Mouse (Mus musculus): ENCODE measurements around the gene Frmd4a.
A peak's percentile ranks its signal among the peaks of the same experiment; 100 is the strongest.

Gene Frmd4a

GRCm38 (mm10) chr2:4492485-4493481 lies 475.3 kb downstream of the Frmd4a start:
- DNase-seq (ENCODE audit: low spot score), result peak; percentile 92

DNA sequence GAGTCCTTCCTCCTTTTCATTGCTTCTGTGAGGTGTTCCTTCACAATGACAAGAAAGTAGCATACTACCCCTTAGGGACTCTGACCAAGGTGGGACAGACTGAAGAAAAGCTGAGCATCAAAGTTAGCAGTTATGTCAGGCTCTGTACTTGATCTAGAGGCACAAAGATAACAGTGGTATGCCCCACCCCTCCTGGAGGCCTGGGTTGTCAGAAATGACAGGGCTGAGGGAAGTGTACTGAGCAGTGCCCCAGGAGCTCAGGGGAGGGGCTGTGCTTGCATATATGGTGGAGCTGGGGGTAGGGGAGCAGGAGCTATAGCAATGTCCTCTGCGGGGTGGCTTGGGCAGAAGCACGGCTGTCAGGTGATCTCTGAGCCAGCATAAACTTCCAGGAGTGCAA lies 477.0 kb downstream of the Frmd4a start:
- no peak for DNase-seq (ENCODE audit: low spot score)

GRCm38 (mm10) chr2:4499257-4499656 lies 481.7 kb downstream of the Frmd4a start:
- peak; percentile 84 for DNase-seq (ENCODE audit: low spot score)

DNA sequence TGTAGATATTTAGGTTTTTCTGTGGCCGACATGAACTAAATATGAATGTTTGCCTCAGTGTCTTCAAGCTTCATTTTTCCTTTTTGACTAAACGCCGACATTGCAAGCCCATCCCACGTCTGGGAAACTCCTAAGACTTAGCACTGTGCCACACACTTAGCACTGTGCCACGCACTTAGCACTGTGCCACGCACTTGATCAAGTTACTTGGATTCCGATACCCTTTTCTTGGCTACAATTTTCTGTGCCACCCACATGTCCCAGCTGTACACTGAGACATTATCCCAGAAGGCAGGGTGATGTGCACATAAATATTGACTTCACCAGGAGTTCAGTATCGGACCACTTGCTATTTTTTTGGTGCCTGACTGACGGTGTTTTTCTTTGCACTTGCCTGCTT lies 482.4 kb downstream of the Frmd4a start:
- DNase-seq (ENCODE audit: low spot score), result no peak

DNA sequence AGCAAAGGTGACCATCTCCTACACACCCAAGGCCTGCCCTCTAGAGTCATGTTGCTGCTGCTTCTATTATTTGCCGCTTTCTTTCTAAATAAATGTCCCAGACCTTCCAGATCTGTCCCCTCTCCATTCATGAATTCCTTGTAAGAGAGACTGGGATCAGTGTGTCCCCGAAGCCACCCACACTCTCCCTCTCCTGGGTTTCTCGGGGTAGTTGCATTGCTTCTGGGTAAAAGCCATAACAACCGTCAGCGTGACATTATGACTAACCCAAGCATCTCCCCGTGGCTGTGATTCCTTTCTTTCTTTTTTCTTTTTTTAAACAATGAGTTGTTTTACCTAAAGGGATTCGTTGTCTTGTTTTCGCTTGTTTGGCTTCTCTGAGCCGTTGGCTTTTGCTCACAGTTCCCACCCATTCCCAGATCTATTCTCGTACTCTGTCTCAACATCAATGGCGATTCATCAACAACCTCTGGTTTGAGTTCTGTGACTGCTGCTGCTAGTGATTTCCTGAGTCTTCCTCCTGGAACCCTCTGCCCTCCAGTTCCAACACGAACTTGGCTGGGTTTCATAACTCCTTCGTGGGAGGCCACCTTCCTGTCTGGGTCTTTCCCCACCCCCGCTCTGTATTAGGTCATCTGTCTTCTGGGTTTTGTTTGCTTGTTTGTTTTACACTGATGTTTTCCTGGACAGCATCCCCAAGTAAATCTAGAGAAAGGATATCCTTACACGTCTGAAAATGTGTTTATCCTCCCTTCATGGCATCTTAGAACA lies 483.9 kb downstream of the Frmd4a start:
- DNase-seq (ENCODE audit: low spot score), result no peak

DNA sequence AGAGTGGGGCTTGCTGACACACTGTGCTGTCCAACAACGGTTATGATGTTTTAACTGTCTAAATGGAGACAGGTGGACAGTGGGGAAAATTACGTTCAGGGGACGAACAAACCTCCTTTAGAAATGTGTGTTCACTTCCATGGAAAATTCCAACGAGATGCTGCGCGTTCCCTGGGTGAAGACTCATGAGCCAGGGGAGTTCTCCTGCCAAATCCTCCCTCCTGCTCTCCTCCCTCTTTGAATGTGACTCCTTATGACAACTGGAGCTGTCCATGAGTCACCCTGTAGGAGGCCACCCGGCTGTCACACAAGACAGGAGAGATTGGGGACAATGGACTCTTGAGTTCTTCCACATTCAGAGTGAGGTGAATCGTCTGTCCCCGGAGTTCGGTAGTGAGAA lies 486.9 kb downstream of the Frmd4a start:
- DNase-seq (ENCODE audit: low spot score), result no peak

DNA sequence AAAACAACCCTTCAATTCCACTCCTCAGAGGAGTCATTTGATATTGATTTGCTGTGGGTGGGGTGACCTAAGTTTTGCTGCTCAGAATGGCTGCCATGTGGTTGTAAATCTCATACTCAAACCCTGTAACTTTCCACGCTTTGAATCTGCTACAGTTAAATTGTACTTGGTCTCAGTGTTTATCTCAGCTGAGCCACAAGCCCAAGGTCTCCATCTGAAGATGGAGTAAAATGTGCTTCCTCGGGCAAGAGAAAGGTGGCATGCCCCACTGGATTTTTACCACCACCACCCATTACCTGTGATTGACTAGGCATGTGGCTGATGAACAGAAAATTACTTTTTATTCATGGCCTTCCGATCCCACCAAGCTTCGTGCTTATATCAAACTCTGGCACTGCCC lies 488.2 kb downstream of the Frmd4a start:
- DNase-seq (ENCODE audit: low spot score), result no peak

- no peak for DNase-seq (ENCODE audit: low spot score)
Observed at GRCm38 (mm10) chr2:4506659-4507058, 489.1 kb downstream of the Frmd4a start.

GRCm38 (mm10) chr2:4507887-4508615 lies 490.5 kb downstream of the Frmd4a start:
- no peak for DNase-seq (ENCODE audit: low spot score)

GRCm38 (mm10) chr2:4508959-4509615 lies 491.6 kb downstream of the Frmd4a start:
- no peak for DNase-seq (ENCODE audit: low spot score)

DNA sequence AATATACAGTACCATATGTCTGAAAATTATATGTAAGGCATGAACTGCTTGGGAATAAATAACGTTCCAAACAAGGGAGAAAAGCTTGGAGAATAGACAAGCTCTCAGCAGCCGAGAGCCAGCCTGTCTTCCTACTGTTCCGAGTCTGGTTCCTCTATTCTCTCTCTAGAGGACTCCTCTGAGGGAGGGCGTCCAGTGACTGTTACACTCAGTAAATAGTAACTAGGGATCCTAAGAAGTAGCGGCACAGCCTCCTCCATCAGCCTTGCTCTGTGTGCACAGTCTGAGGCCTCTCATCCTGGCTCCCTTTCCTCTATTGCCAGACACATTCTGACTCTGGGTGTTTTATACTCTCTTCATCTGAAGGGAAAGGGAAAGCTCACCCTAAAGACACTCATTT lies 492.2 kb downstream of the Frmd4a start:
- DNase-seq (ENCODE audit: low spot score), result no peak

GRCm38 (mm10) chr2:4510208-4511079 lies 492.9 kb downstream of the Frmd4a start:
- DNase-seq (ENCODE audit: low spot score), result no peak

GRCm38 (mm10) chr2:4511080-4511386 lies 493.5 kb downstream of the Frmd4a start:
- DNase-seq (ENCODE audit: low spot score), result no peak

GRCm38 (mm10) chr2:4512607-4513006 lies 495.1 kb downstream of the Frmd4a start:
- no peak for DNase-seq (ENCODE audit: low spot score)

- DNase-seq (ENCODE audit: low spot score), result no peak
Observed at GRCm38 (mm10) chr2:4515910-4516309, 498.4 kb downstream of the Frmd4a start.

DNA sequence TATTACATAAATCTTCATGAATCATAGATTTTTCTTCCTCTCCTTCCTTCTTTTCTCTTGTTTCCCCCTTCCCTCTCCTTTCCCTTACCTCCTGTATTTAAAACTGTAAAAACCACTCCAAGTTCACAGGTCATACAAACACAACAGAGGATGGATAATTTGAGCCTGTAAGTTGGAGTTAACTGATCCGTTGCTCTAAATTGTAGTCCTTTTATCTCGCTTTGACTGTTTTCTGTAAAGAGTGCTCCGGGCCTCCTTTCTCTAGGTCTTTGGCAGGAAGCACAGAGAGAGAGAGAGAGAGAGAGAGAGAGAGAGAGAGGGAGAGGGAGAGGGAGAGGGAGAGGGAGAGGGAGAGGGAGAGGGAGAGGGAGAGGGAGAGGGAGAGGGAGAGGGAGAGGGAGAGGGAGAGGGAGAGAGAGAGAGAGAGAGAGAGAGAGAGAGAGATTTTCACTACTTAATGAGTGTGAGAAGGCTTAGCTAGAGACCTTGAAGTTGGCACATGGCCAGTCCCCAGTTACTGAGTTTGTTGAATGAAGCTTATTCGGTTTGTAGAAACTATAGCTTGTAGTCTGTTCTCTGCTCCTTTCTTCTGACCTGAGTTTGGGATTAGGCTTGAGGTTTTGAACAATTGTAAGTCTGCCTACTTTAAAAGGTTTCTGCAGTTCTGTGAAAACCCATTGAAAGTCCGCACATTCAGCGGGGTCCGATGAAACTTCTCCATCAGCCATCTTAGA lies 499.5 kb downstream of the Frmd4a start:
- DNase-seq (ENCODE audit: low spot score), result no peak

DNA sequence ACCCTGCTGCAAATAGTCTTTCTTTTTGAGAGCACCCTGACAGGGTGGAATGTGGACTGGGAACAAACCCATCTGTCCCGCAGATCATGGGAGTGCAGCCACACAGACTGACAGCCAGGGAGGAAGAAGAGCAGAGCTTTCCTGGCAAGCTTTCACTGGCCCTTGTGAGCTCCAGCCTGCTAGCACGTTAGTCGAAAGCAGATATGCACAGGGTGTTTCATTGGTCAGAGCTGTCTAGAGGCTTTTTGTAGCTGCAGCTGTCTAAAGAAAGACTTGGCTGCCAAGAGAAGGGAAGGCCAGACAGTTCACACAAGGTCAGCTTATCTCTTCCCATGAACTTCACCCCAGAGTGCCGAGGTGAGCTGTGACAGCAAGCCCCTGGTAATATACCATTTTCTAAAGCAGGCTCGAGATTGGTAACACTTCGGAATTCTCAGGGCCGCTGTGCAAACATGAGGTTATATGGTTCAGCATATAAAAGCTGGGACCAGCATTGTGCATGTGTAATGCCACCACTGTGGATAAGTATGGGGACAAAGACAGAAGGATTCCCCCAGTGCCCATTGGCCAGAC lies 500.1 kb downstream of the Frmd4a start:
- peak; percentile 47 for DNase-seq (ENCODE audit: low spot score)

GRCm38 (mm10) chr2:4518549-4518948 lies 501.0 kb downstream of the Frmd4a start:
- no peak for DNase-seq (ENCODE audit: low spot score)

DNA sequence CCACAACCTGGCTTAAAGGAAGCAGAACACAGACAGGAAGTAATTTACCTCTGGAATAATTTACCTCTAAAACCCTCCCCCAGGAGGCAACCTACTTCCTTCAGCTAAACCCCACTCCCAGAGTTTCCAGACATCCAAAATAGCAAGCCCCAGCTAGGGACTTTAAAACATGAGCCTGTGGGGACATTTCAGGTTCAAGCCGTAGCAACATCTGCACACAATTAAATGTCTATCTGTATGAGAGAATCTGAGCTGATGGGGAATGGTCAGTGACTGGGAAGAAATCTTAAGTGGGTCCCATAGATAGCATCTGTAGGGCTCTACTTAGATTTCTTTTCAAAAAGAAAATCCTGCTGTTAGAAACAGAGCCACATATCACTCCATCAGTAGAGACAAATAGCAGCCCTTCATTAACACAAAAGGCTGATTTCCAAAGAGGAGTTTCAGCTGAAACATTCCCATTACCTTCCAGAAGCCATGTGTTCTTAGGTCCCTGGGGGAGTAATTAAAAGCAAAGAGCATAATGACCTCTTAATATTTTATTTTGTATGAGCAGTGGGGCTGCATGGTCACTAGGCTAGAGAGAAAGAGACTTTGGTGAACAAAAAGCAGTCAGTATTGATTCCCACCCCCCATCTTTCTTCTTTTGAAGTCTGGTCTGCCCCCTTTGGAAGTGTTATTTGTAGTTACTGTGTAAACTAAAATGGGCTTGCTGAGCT lies 505.4 kb downstream of the Frmd4a start:
- peak; percentile 26 for DNase-seq (ENCODE audit: low spot score)
